Mouse (Mus musculus) kidney, postnatal 4 days (tissue): ENCODE results near the gene Acp2.

Experiments used
- DNase-seq, 2 experiments: peaks; one replicate each; pipeline ENCODE4 v3.0.0; 2021; ENCODE audit warnings: mixed read lengths in 2 of 2

The Acp2 gene

GRCm38 (mm10) chr2:91202222-91202971 lies at the start of gene Acp2, which contains the start of gene Nr1h3:
Gene Acp2, plus strand, starts transcription at chr2:91202885.
Gene Nr1h3, minus strand, starts transcription at chr2:91202834.
- peak; percentile 92 to 95 for DNase-seq

GRCm38 (mm10) chr2:91152885-91153377 lies 49.8 kb upstream of the Acp2 start:
- no peak for DNase-seq

GRCm38 (mm10) chr2:91154091-91154490 lies 48.6 kb upstream of the Acp2 start:
- no peak for DNase-seq

DNA sequence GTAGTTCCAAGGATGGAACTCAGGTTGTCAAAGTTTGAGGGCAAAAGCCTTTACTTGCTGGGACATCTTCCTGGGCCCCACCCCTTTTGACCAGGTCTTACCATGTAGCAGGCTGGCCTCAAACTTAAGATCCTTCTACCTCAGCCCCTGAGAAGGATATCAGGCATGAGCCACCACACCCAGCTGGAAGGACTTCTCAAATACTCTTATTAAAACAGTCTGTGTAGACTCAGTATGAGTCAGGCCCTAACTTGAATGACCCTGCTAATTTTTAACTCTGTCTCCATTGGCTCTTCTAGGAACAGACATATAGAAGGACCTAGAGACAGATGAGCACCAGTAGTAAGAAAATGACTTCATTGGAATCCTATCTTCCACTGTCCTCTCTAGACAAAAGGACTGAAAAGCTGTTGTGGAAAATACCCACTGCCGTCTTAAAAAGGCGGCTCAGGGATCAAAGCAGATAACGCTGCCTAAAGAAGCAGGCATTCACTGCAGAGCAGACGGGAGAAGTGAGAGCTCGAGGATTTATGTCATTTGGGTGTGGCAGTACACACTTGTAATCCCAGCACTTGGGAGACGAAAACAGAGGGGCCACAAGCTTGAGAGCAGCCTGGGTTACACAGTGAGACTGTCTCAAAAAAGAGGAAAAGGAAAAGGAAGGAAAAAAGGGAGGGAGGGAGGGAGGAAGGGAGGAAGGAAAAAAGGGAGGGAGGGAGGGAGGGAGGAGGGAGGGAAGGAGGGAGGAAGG lies 45.5 kb upstream of the Acp2 start:
- no peak for DNase-seq

DNA sequence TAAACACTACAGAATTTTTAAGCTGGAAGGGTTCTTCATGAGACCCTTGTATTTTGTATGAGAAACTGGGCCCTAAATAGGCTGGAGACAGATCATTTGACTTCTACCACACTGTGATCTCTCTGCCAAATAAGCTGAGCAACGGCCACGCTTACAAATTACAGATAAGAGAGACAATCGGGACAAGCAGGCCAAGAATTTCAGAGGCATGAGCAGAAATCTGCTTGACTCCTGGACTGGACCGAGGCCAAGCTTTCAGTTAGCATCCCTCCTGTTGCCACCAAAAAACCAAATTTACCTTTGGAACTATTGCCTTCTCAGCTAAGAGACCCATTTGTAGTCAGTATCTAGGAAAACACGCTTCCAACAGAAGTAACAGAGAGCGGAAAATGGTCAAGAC lies 42.1 kb upstream of the Acp2 start:
- no peak for DNase-seq

GRCm38 (mm10) chr2:91162952-91163351 lies 39.7 kb upstream of the Acp2 start:
- DNase-seq: no peak

GRCm38 (mm10) chr2:91163532-91163931 lies 39.2 kb upstream of the Acp2 start:
- DNase-seq: no peak

- no peak for DNase-seq
These were observed 37.7 kb upstream of the Acp2 start for GRCm38 (mm10) chr2:91164991-91165390.

- no peak for DNase-seq
These were observed 35.1 kb upstream of the Acp2 start for GRCm38 (mm10) chr2:91167629-91168028.

DNA sequence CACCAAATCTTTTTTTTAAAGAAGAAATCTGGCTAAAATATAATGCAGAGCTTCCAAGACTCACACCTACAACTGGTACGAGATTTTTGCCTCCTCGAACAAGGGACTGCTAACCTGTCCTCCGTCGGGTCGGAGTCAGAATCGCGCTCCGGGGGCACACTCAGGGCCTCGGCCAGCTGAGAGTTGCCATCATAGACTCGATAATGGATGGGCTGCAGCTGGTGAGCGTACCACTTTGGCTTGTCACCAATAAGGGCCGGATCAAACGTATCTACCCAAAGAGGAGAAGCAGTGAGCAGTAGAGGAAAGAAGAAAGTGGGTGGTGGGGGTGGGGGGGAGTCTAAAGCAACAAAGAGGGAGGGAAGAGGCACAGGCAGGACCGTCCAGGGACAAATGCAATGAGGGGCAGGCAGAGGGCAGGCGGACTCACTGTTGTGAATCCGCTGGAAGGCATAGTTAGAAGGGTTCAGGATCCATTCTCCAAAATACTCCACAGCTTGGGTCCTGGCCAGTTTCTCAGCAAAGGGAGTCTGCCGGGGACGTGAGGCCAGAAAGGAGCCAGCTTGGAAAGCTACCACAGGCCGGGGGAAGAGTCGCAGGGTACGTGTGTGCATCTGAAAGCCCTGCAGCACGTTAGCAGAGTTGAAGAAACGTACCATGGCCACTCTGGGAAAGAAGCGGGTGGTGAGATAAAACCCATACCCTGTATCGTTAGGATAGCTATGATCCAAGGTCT lies 32.9 kb upstream of the Acp2 start:
- no peak for DNase-seq

DNA sequence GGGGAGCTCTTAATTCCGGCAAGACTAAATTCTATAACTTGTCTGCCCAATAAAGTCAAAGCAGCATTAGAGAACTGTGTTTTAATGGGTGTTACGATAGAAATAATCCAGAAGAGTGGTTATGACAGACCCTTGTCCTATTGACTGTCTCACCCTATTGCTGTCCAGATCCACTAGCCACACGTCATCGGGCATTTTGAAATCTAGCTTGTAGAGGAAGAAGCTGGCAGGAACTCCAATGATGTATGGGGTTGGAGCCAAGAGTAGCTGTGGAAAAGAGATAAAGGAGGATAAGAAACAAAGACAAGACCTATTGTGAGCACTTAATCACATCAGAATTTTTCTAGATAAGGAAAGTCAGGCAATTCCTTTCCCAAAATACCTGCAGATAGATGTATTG lies 27.2 kb upstream of the Acp2 start:
- DNase-seq: no peak

- DNase-seq: no peak
These were observed 26.5 kb upstream of the Acp2 start for GRCm38 (mm10) chr2:91176234-91176633.

GRCm38 (mm10) chr2:91179825-91180224 lies 22.9 kb upstream of the Acp2 start:
- no peak for DNase-seq

DNA sequence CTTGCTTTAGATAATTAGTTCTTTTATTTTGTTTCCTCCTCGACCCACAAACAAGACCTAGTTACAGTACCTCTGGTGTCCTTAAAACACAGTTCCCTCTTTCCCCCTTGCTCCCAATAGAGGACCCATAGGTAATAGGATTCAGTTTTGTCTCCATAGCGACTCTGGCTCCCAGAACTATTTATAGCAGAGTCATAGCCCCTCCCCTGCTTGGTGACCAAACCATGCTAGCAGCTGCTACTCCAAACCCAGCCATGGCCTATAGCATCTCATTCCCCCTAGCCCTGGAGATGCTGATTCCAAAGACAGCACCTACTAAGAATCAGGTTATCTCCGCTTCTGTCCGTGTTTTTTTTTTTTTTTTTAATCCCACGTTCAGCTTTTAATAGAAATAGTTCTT lies 22.0 kb upstream of the Acp2 start:
- no peak for DNase-seq

- DNase-seq: no peak
These were observed 20.7 kb upstream of the Acp2 start for GRCm38 (mm10) chr2:91182016-91182404.

GRCm38 (mm10) chr2:91182405-91183147 lies 20.1 kb upstream of the Acp2 start:
- DNase-seq: peak; percentile 83 to 89

DNA sequence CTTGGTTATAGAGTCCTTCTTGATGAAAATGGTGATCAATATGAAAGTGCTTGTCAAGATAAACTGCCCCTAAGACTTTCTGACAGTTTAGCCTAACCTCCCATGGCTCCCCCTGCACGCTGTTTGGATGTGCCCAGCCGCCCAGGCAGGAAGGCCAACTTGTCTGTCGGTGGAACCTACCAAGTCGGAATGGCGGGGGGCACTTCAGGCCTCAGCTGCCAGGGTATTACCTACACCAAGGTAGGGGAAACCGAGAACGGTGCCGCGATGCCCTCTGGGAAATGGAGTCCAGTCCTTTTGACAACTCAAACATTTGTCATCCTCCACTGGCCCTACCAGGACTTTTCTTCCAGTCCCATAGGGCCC lies 19.6 kb upstream of the Acp2 start:
- DNase-seq: peak; percentile 95 to 97

DNA sequence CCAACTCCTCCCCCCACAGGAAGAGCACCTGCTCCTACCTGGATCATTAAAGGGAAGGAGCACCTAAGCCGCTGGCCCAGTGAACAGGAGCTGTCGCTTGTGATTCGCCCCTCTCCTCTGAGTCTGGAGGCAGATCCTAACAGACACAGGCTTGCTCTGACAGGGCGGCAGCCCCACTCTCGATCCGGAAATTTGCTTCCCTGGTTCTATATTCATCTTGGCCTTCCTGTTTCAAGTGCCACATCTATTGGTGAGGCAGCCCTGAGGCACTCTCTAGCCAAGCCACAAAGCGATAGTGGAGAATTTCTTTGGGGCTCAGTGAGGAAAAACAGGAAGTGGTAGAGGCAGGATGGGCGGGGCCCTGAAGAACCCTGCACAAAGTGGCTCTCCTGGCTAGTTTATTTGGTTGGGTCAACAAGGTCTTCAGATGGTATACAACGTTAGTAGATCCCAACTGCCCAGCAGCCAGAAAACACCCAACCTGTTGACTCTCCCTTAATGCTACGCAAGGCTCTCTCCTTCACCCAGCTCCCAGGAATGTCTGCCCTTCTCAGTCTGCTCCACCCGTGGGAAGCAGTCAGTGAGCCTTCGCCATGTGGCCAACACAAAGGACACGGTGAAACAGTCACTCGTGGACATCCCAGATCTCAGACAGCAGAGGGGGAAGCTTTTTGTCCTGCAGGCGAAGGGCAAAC lies 18.8 kb upstream of the Acp2 start, which contains the start of gene Madd:
TSS of gene Madd (minus strand) at position 127 of the 695 bp plus-strand sequence.
- peak in 1 of 2 experiments; percentile 31 for DNase-seq

- no peak for DNase-seq
These were observed 16.5 kb upstream of the Acp2 start for GRCm38 (mm10) chr2:91186208-91186607.

GRCm38 (mm10) chr2:91187431-91187830 lies 15.3 kb upstream of the Acp2 start:
- no peak for DNase-seq

DNA sequence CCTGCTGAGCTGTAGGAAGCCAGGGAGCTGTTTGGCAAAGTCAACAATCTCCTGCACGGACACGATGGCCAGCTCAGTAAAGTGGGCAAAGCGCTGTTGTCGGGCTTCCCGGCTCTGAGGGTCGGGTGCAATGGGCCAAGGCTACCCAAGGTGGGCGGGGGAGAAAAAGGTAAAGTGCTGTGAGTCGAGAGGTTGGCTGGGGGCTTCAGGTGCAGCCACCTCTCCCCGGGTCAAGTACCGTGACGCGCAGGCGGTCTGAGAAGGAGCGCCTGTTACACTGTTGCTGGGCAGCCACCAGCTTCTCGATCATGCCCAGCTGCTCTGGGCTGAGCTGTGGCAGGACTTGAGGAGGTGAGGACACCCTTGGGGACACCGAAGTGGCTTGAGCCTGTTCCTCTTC lies 12.2 kb upstream of the Acp2 start:
- DNase-seq: no peak
